Mouse (Mus musculus): ENCODE results near the gene Pradc1.

Gene Pradc1

DNA sequence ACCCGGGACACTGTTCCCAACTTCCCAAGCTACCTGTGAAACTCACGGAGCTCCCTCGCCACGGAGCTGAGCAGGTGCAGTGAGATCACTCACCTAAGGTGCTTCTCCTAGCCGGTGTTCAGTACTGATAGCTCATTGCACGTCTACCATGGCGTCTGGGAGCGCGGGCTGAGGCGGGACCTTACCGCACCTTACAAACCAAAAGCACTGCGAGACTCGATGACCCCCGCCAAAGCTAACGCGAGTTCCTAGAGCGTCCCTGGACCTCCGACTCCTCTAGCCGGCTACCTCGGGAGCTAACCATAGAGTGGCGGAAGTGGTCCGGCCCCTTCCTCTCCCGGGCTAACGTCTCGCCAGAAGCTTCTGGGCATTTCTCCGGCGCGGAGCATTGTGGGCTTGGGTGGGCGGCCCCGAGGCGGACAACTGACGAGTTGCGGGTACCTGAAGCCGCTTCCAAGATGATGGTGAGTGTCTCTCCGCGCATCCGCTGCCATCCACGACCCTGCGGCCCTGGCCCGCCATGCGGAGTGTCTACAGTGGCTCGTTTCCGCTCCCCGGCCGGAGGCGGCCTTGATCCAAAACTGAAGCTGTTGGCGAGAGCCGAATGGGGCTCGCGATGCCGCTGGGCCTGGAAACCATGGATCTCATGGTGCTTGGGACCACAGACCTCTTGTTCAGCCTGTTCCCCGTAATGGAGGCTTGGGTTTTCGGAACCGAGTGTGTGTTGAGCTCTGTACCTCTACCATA lies at the start of gene Pradc1:
Gene Pradc1 (minus strand): TSS at position 307 of the 747 bp plus-strand sequence.
- peak; percentile 99 for DNase-seq (ENCODE audit: low read depth, low spot score)

DNA sequence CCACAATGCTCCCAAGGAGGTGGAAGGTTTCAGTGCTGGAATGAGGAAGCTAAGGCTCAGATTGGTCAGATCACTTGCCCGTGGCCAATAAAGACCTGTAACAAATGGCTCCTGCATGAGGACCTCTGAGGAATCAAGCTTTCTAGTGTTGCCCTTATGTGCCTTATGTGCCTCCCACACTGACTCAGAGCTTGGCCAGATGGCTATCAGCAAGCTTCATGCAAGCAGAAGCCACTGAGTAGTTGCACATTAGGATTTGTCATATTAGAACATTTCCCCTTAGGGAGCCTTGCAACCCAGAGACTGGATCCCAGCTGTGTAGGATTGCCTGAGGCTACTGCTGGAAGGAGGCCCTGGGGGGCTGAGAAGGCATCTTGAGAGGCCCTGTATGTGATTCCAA lies 48.6 kb upstream of the Pradc1 start:
- no peak for DNase-seq (ENCODE audit: low read depth, low spot score)

DNA sequence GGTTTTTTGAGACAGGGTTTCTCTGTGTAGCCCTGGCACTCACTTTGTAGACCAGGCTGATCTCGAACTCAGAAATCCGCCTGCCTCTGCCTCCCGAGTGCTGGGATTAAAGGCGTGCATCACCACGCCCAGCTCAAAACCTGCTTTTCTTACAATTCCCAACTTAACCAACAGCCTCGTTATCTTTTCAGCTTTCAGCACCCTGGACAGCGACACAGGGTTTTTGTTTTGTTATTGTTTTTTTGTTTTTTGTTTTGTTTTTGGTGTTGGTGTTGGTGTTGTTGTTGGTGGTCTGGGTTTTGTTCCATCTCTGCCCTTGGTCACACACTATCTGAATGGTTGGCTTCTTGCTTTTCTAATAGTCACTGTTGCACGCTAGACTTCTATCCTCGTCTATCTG lies 46.4 kb upstream of the Pradc1 start:
- peak; percentile 44 for DNase-seq (ENCODE audit: low read depth, low spot score)

DNA sequence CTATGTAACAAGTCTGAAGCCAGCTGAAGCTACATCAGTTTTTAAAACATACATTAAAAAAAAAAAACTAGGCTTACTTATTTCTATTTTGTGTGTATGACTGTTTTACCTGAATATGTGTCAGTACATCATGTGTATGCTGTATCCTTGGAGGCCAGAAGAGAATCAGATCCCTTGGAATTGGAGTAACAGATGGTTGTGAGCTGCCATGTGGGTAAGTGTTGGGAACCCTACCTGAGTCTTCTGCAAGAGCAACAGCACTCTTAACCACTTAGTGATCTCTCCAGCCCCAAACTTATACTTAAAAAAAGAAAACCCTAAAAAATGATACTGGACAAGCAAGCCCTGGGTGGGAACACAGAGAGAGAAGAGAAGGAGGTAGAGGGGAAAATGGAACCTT lies 45.2 kb upstream of the Pradc1 start:
- DNase-seq (ENCODE audit: low read depth, low spot score) = no peak

DNA sequence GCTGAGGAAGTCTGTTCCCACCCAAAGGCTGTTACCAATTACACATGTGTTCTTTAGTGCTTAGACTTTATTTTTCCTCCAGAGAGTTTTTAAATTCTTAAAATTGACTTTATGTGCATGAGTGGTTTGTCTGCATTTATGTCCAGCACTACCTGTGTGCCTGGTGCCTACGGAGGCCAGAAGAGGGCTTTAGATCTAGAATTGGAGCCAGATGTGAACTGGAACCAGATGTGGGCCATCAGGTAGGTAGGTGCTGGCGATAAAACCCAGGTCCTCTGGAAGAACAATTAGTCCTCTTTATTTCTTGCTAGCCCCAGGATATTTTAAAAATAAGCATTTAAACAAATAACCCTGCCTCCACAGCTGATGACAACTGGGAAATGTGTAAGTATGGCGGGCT lies 39.8 kb upstream of the Pradc1 start:
- DNase-seq (ENCODE audit: low read depth, low spot score) = no peak

DNA sequence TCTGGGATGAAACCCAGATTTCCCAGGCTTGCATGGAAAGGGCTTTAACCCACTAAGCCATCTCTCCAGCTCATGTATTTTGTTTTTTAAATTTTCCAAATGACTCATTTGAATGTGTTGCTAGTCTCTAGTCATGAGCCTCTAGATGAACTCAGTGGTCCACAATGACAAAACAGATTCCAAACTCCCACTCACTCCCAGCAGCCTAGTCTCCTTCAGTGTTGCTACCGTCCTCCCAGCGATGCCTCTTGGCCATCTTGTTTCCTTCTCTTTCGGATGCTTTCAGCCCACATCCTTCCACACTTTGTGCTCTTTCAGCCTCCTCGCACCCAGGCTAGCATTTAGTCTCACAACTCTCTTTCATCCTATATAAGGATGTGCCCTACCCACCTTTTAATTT lies 38.5 kb upstream of the Pradc1 start:
- DNase-seq (ENCODE audit: low read depth, low spot score) = no peak

DNA sequence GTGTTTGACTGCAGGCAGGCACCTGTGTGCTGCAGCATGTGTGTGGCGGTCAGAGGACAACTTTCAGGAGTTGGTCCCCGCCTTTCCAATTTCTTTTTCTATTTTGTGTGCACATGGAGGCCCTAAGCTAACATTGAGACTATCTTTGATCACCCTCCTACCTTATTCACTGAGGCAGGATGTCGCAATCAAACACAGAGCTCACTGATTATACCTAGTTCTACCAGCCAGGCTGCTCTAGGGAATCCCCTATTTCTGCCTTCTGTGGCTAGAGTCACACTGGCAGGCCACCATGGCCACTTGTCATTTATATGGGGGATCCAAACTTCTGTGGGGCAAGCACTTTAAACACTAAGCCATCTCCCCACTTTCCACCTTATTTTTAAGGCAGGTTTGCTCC lies 37.9 kb upstream of the Pradc1 start:
- DNase-seq (ENCODE audit: low read depth, low spot score) = no peak

DNA sequence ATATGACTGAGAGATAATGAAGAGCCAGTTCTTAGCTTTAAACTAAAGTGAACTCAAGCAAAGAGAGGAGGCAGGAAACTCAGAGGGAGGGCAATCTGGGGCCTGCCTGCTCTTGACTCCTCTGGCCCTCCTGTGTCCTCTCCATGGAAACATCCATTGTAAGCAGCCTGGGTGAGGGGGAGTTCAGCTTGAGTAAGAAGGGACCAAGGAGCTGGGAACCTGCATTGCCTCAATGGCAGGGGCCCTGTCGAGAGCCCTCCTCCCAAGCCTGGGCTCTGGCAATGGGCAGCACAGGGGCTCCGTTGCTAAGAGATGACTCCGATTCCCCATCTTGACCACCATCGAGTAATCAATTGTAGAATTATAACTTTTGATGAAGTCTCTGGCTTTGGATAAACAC lies 36.7 kb upstream of the Pradc1 start:
- DNase-seq (ENCODE audit: low read depth, low spot score) = no peak

DNA sequence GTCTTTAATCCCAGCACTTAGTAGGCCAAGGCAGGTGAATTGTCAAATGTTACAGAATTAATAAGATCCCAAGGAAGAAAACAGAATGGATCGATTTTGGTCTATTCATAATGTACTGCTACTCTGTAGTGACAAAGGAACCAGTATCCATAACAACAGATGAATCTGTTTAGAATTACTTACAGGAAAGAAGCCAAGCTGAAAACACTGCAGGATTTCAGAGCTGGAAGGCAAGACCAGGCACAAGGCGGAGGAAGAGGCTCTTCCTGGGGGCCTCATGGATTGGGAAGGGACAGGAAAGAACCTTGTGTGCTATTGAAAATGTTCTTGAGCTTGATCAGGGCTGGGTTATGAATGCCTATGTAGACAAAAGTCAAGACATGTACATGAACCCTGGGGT lies 34.0 kb upstream of the Pradc1 start:
- no peak for DNase-seq (ENCODE audit: low read depth, low spot score)

DNA sequence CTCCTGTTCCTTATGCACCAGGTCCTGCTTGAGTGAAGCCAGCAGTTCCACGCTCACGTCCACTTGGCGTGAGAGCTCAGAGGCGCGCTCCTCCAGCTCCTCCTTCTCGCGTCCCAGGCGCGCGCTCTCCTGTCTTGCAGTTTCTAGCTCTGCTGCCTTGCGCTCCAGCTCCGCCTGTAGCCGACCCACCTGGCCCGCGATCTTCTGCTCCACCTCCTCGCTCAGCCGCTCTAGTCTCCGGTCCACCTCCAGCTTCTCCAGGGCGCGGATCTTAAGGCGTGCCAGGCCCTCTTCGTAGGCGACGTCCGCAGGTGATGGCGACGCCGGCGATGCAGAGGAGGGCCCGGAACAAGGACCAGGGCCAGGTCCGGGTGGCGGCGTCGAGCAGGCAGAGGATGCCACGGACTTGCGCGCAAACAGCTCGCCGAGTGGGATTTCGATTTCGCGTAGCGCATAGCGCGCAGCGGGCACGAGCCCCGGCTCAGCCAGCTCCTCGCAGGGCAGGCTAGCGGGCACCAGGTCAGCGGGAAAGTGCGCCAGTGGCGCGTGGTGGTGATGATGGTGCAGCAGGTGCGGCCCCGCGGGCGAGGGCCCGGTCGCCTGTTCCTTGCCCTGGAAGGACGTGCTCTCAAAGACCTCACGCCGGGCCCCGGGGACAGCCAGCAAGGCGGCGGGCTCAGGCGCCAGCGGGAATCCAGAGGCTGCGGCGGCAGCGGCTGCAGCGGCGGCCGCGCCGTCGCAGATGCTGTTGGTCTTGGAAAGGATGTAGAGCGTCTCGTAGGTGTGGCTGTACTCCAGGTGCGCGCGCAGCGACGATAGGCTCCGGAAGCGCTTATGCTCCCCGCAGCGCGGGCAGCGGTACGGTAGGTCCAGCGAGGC lies 32.3 kb upstream of the Pradc1 start:
- peak; percentile 67 for DNase-seq (ENCODE audit: low read depth, low spot score)

DNA sequence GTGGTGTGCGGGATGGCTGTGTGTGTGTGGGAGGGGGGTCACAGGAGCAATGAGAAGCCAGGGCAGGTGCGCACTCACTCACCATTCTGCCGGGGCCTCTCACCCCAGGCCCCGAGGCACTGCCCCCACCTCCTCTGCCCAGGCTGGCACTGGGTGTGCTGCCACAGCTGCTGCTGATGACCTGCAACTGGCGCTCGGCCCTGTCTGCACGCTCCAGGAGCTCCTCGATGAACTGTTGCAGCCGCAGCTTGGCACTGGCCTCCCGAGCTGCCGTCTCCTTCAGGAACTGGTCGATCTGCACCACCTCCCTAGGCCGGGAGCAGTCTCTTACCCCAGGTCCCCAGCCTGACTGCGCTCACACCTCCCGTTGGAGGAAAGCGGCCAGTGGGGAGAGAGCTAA lies 28.9 kb upstream of the Pradc1 start:
- no peak for DNase-seq (ENCODE audit: low read depth, low spot score)

DNA sequence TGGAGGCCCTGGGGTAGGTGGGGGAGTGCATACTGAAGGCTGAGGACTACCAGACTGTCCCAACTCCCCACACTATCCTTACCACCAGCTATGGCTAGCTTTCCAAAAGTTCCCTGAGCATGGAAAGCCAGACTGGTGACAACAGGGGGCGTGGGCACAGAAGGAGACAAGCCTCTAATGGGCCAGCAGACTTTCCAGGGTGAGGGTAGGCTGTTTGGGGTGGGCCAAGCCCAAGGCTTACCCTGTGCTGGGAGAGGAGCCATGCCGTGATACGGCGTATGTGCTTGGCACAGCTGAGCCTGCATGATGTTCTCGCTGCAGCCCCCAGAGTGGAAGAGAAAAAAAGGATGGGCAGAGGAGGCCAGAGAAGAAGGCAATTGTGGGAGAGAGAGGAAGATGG lies 28.2 kb upstream of the Pradc1 start:
- no peak for DNase-seq (ENCODE audit: low read depth, low spot score)

DNA sequence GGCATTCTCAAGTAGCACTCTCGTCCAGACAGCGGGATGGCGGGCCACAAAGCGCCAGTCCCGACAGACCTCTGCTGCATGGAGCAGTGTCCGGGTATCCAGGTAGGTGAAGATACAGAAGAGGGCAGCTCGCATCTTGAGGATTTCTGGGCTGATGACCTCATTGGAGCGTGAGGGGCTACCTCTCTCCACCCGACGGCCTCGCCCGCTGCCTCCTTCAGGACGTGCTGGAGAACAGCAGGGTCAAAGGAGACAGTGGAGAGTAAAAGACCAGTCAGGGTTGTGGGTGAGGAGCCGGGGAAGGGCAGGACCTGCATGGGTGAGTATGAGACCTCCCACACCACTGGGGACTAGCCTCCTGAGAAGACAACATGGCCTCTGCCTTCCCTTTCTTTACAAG lies 26.6 kb upstream of the Pradc1 start:
- DNase-seq (ENCODE audit: low read depth, low spot score) = peak; percentile 55

DNA sequence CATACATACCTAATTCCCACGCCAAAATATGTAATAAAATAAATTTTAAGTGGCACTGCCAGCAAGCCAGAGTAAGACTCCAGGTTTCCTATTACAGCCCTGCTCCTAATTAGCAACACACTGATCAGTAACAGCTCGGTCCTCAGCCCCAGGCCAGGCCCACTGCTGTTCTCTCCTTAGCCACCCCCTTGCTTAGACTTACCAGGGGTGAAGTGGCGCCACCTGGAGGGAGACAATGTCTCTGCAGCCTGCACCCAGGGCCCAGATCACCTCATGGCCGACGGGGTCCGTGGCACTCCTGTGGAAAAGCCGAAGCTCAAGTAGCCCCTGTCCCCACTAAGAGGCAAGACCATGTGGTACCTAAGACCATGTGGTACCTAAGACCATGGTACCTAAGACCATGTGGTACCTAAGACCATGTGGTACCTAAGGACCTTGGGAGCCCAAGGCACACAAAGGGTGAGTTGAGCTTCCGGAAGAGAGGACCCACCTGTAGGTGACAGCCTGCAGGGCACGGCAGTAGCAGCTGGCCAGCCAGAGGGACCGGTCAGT lies 25.7 kb upstream of the Pradc1 start:
- DNase-seq (ENCODE audit: low read depth, low spot score) = peak; percentile 87

DNA sequence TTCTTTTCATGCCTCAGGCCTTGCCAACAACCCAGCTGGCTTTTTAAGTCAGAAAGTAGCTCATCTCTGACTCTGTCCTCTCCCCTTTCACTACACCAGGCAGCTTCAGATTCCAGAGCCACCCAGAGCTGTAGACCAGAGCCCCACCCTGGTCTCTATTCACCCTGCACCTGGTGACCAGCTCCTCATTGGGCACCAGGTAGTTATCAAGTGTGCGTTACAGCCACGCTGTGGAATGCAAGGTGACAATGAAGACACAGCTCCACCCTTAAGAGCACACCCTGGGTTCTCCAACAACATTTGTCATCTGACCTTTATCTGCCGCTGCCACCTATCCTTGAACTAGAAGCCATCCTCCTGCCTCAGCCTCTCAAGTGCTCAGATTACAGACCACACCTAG lies 23.8 kb upstream of the Pradc1 start:
- peak; percentile 65 for DNase-seq (ENCODE audit: low read depth, low spot score)

DNA sequence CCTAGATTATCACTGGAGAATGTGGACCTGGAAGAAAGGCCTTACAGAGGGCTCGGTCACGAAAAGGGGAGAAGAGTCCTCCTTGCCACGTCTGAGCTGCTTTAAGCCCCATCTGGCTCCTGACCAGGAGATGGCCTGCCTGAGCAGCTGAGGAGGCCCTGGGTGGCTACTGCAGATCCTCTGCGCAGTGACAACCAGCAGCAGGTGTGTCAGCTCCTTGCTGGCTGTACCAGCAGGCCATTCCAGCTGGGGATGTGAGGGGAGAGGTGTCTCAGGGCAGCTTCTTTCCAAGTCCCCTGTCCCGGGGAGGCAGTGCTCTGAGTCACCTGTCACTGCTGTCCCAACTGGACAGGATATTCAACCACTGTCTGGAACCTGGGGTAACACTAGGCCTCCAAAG lies 20.8 kb upstream of the Pradc1 start:
- no peak for DNase-seq (ENCODE audit: low read depth, low spot score)

DNA sequence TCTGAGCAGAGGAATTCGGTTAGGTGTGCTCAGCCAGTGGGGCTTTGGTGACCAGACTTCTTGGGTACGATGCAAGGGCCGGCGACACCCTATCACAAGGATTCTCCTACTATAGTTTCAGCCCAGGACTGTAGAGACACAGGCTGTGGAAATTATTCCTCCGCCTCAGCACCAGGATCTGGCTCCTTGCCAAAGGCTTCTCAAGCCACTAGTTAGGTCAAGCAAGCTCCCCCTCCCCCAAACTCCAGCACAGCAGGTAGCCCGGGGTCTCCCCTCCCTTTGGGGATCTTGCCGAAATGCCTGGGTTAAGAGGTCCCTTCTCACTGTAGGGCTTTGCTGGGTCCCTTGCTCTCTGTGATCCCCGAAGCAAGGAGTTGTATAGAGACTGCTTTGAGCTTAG lies 20.2 kb upstream of the Pradc1 start:
- no peak for DNase-seq (ENCODE audit: low read depth, low spot score)

DNA sequence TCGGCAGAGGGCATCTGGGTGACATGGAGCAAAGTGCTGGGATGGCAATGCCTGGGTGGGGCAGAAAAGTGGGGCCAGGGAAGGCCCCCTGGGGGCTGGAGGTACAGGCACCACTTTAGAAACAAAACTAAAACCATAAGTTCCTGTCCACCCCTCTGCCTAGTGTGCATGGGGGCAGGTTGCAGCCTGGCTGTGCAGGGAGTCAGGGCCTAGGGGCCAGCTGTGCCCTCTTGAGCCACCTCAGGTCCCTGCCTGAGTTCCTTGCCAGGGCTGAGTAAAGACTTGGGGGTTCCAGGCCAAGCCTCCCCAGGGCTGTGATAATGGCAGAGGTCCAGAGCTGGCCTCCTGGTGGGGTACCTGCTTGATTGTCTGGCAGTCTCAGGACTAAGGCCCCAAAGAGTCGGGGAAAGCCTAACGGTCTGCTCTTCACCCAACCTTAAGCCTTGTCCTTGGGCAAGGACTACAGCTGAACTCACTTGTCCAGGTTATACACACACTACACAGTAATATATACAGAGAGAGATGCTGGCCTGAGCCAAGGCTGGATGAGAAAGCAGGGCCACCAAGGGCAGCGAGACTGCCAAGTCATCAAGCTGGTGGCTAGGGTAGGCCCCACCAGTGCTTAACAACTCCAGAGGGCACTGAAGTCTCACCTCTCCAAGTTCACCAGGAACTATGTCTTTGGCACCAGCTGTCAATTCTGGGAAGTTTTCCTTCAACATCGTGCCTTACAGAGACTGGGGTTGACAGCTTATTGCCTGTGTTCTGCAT lies 18.1 kb upstream of the Pradc1 start:
- no peak for DNase-seq (ENCODE audit: low read depth, low spot score)

DNA sequence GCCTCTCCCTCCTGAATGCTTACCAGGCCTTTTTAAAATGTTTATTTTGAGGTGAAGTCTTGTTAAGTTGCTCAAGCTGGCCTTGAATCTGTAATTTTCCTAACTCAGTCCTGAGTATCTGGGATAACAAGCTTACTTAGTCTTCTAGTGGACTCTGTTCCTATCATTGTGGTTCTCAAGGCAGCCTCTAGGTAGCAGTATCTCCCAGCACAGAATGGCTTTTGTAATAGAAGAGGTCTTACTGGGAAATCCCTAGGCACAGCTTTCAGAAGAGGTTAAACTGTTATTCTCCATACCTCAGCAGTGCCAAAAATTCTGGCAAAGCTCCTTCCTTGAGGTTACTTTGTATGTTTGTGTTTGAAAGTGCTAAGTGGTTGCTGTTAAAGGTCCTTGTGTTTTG lies 13.6 kb upstream of the Pradc1 start:
- peak; percentile 40 for DNase-seq (ENCODE audit: low read depth, low spot score)

DNA sequence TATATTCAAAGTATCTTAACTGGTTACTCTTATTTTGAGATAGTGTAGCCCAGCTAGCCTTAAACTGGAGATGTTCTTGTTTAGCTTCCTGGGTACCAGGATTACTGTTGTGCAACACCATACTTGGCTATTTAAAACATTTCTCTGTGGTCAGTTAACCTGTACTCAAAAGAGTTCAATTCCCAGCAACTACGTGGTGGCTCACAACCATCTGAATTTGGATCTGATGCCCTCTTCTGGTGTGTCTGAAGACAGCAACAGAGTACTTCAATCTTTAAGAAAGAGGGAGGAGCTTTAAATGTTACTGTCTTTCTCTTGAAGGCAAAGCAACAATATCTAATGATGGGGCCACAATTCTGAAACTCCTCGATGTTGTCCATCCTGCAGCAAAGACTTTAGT lies 7.9 kb upstream of the Pradc1 start:
- DNase-seq (ENCODE audit: low read depth, low spot score) = no peak

DNA sequence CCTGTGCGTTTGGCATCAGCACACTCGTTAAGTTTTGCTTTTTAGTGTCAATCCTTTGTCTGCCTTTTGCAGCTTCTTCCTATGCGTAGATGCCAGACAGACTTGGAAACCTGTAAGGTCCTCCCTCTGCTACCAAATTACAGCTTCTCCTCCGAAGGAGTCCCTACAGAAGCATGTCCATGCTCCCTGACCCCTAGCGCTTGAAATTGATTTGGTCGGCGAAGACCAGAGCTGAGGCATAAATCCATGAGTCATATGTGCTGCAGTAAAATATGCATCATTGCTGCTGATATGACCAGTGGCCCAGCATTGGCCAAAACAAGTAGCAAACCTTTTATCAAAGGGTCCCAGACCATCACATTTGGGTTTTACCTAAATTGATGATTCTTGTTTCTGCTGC lies 1.0 kb upstream of the Pradc1 start:
- DNase-seq (ENCODE audit: low read depth, low spot score) = no peak

DNA sequence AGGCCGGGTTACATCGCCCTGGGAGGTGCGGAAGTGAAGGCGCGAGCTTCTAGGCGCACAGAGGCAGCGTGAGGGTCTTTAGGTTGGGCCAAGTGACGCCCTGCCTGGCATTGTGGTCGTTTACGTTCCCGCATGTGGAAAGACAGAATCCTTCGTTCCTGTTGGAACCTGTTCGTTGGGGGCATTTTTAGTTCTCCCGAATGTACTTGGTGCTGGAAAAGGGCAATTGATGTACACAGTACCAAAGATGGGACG lies 568 bp upstream of the Pradc1 start:
- DNase-seq (ENCODE audit: low read depth, low spot score) = no peak

All from ZHBTc4 (cell line).